Mouse (Mus musculus) bone marrow, adult 2 months (tissue): Measurements from ENCODE around the gene Hhat.

Source experiments
- CTCF ChIP-seq: fragments of 200-500 bp; IDR thresholded peaks from 2 replicates; pipeline ENCODE4 v1.5.1; 2011; ENCODE audit warnings: low read length, control low read depth; ENCODE audit not compliant: control insufficient read depth, insufficient read depth
- POLR2A ChIP-seq: fragments of 200-500 bp; IDR thresholded peaks from 2 replicates; pipeline ENCODE4 v1.6.1; 2011; ENCODE audit warnings: low read depth, mild to moderate bottlenecking, control low read depth, low read length, borderline replicate concordance; ENCODE audit not compliant: control insufficient read depth

- TF ChIP-seq CTCF (no peak), POLR2A (no peak)
Observed at GRCm38 (mm10) chr1:192536440-192536839, 234.6 kb downstream of the Hhat start.
